14 mouse cellular contexts compared by ENCODE assay signal in the genomic region with DNA sequence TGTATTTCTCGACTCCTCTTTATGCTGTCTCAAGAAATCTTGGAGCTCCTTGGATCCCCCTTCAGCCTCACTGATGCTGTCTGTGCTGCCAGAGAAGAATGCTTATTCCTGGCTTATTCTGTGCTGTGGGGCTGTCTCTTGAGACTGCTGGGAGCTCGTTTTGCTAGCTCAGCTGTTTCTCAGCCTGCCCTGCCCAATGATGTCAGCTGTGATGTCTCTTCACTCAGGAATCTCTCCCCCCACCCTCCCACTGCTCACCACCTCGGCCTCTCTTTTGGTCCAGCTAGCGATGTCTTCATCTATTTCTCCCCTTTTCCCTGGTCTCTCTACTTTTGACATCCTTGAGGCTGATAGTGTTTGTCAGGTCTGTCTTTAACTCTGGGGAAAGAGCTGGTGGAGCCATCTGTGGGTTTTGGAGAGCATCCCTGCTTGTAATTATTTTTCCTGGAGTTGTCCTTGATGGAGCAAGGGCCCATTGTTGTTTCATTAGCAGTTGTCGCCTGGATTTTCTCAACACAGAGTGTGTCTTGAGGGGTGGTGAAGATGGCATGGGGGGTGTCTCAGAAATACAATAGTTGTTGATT.
DNase-seq lines count a peak whose midpoint lies in the region; ATAC-seq lines count a peak whose summit lies in the region.
"Had no signal": no experiment of that assay in that cellular context is flagged by ENCODE, and none has a peak within 500 bp of the region (broad histone marks: within the 10 kb centered on the region; RNA-seq: fewer than 3 reads in every experiment).

No protein-coding gene starts in this region.

- H3K27me3 ChIP-seq in heart, embryonic 10.5 days (ENCODE audit: insufficient read depth, poor library complexity, severe bottlenecking), result no peaks in the 10 kb centered on the region
- H3K27me3 ChIP-seq in neural tube, embryonic 14.5 days (ENCODE audit: control insufficient read depth, insufficient read depth, low read length), result no peaks in the 10 kb centered on the region
- H3K27me3 ChIP-seq in neural tube, embryonic 15.5 days (replicated peaks), result no peaks in the 10 kb centered on the region
- H3K27me3 ChIP-seq: megakaryocyte, embryonic 14.5 days had no signal

- ATAC-seq in neural tube, embryonic 14.5 days (ENCODE audit: low read depth), result peak; percentile 41; the same call in 1 of the 2 replicates
- ATAC-seq in neural tube, embryonic 15.5 days (ENCODE audit: low FRiP score), result no peak; the same call in 1 of the 2 replicates

- no peak overlapping the region for H3K27ac ChIP-seq in heart, embryonic 10.5 days
- H3K27ac ChIP-seq in neural tube, embryonic 14.5 days (ENCODE audit: low read depth, low read length), result no peak overlapping the region
- H3K27ac ChIP-seq in neural tube, embryonic 15.5 days (replicated peaks), result no peak overlapping the region
- H3K27ac ChIP-seq: heart, adult 2 months; limb, embryonic 13.5 days had no signal

- intact Hi-C loops in heart, postnatal 10 days (cut with DNase I), result loop anchor here (5.0 kb wide), 1 partner anchor 209 kb away; no protein-coding TSS in a partner anchor
- intact Hi-C loops in gastrocnemius, postnatal 14 days (cut with DNase I; ENCODE audit: low total_unique reads), result no loop called here

- H3K4me2 ChIP-seq in neural tube, embryonic 14.5 days (ENCODE audit: low read depth, low read length), result no peak overlapping the region
- H3K4me2 ChIP-seq in neural tube, embryonic 15.5 days, result no peak overlapping the region
- H3K4me2 ChIP-seq: limb, embryonic 13.5 days had no signal

- H3K9ac ChIP-seq in neural tube, embryonic 14.5 days (replicated peaks; ENCODE audit: low read depth, low read length), result no peak overlapping the region
- no peak overlapping the region for H3K9ac ChIP-seq in neural tube, embryonic 15.5 days (replicated peaks)
- H3K9ac ChIP-seq: limb, embryonic 13.5 days had no signal

- no peak overlapping the region for H3K4me3 ChIP-seq in heart, embryonic 10.5 days
- no peak overlapping the region for H3K4me3 ChIP-seq in neural tube, embryonic 14.5 days (ENCODE audit: low read depth, low read length)
- H3K4me3 ChIP-seq in neural tube, embryonic 15.5 days (replicated peaks), result no peak overlapping the region
- H3K4me3 ChIP-seq: heart, adult 2 months; limb, embryonic 13.5 days; megakaryocyte, embryonic 14.5 days; myocyte had no signal

- peak; percentile 44 to 48 for DNase-seq in heart, postnatal 10 days
- no peak for DNase-seq in heart, embryonic 10.5 days (ENCODE audit: low spot score)
- DNase-seq in gastrocnemius, postnatal 14 days, result peak; percentile 38
- no peak for DNase-seq in urinary bladder, adult 18-20 months (ENCODE audit: low spot score in 2 of 2)
- DNase-seq in layer of hippocampus, adult 8-10 months (ENCODE audit: low spot score in 2 of 2), result no peak
- DNase-seq: adrenal gland, postnatal 36 days; cerebellum, adult 11 months; heart, adult 2 months; lung, adult 2 months had no signal

- 48% methylated on average over 5 of the region's 5 CpGs for WGBS in heart, embryonic 10.5 days
- 64% methylated on average over 5 of the region's 5 CpGs for WGBS in neural tube, embryonic 14.5 days
- WGBS in neural tube, embryonic 15.5 days, result 59% methylated on average over 5 of the region's 5 CpGs

- no peaks in the 10 kb centered on the region for H3K4me1 ChIP-seq in heart, embryonic 10.5 days
- H3K4me1 ChIP-seq in neural tube, embryonic 14.5 days (ENCODE audit: control insufficient read depth, insufficient read depth, low read length), result no peaks in the 10 kb centered on the region
- H3K4me1 ChIP-seq in neural tube, embryonic 15.5 days, result no peaks in the 10 kb centered on the region
- H3K4me1 ChIP-seq: limb, embryonic 13.5 days; megakaryocyte, embryonic 14.5 days had no signal

- H3K9me3 ChIP-seq in heart, embryonic 10.5 days, result no peaks in the 10 kb centered on the region
- H3K9me3 ChIP-seq in neural tube, embryonic 14.5 days (ENCODE audit: control insufficient read depth, low read length), result no peaks in the 10 kb centered on the region
- no peaks in the 10 kb centered on the region for H3K9me3 ChIP-seq in neural tube, embryonic 15.5 days (replicated peaks)

- H3K36me3 ChIP-seq in heart, embryonic 10.5 days, result no peaks in the 10 kb centered on the region
- no peaks in the 10 kb centered on the region for H3K36me3 ChIP-seq in neural tube, embryonic 14.5 days (ENCODE audit: control insufficient read depth, insufficient read depth, low read length)
- H3K36me3 ChIP-seq in neural tube, embryonic 15.5 days, result no peaks in the 10 kb centered on the region
- H3K36me3 ChIP-seq: limb, embryonic 13.5 days had no signal

Comparison
In these comparisons a context has a peak if more than half of its experiments do, and no peak if none do; other contexts are left out.
1. DNase-seq: peak in heart, postnatal 10 days (2 of 2) and gastrocnemius, postnatal 14 days (single experiment); none in heart, embryonic 10.5 days (single experiment), urinary bladder, adult 18-20 months (0 of 2) and layer of hippocampus, adult 8-10 months (0 of 2).